Mouse (Mus musculus) cerebellum, adult 2 months (tissue): ENCODE results near the gene Smarcc1.
"Not testable (repeated sequence)": the region's sequence is repeated elsewhere in the genome, so short reads cannot be mapped to it uniquely, and the experiment has no call there.

Source experiments
- CTCF ChIP-seq: fragments of 200-500 bp; IDR thresholded peaks from 2 replicates; pipeline ENCODE4 v1.5.1; 2011; ENCODE audit warnings: low read depth, mild to moderate bottlenecking, control low read depth, low read length, moderate library complexity, borderline replicate concordance; ENCODE audit not compliant: insufficient read depth
- POLR2A ChIP-seq: fragments of 200-500 bp; IDR thresholded peaks from 2 replicates; pipeline ENCODE4 v1.6.1; 2011; ENCODE audit warnings: low read length, control low read depth, borderline replicate concordance; ENCODE audit not compliant: insufficient read depth

GRCm38 (mm10) chr9:110076468-110076867, 41.0 kb upstream of the Smarcc1 start:
- not testable (repeated sequence) for TF ChIP-seq CTCF, POLR2A
